Mouse (Mus musculus) induced T-regulatory cell, adult 2 months (primary cell): ENCODE data around the gene Cpn1.

Experiments
- DNase-seq: peaks from one replicate; pipeline ENCODE4 v3.0.0-alpha.2; 2012; ENCODE audit warnings: low read depth

Cpn1 gene

DNA sequence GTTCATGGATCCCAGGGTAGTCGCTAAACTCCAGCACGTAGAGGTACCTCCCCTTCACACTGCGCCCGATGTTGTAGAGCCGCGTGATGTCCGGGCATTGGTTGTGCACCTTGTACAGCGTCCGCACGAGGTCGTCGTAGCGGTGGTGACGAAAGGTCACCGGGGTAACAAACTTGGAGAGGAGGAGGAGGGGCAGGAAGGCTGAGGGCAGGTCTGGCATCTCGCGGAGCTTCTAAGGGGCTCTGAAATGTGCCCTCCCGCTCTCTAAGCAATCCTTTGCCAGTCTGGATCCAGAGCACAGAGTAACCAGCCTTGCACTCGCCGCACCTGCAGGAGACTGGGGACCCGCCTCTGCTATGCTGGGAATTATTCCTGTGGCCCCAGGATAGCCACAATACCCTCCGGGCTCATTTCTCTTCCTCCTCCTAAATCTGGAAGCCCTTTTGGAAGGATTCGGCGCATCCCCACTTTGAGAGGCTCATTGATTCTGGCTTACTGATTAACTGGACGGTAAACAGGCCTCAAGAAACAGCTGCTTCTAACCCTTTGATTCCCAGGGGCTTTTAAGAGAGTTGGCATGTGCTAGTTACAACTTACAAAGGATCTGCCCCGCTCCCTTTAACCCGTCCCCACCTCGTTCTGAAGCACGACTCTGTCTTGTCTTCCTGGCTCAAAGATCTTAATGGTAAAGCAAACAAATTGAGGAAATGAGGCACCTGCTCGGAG lies at the start of gene Cpn1:
Gene Cpn1 (minus strand): TSS at position 488 of the 726 bp plus-strand sequence.
- no peak for DNase-seq

- no peak for DNase-seq
These were observed 47.0 kb upstream of the Cpn1 start for GRCm38 (mm10) chr19:44033396-44033795.

- DNase-seq, result no peak
These were observed 45.8 kb upstream of the Cpn1 start for GRCm38 (mm10) chr19:44032046-44032744.

- no peak for DNase-seq
These were observed 43.7 kb upstream of the Cpn1 start for GRCm38 (mm10) chr19:44030024-44030423.

GRCm38 (mm10) chr19:44028972-44029371 lies 42.6 kb upstream of the Cpn1 start, which contains the start of gene Cyp2c23:
Gene Cyp2c23 (minus strand): TSS chr19:44029208.
- DNase-seq, result no peak

GRCm38 (mm10) chr19:44026956-44027530 lies 40.7 kb upstream of the Cpn1 start:
- no peak for DNase-seq

DNA sequence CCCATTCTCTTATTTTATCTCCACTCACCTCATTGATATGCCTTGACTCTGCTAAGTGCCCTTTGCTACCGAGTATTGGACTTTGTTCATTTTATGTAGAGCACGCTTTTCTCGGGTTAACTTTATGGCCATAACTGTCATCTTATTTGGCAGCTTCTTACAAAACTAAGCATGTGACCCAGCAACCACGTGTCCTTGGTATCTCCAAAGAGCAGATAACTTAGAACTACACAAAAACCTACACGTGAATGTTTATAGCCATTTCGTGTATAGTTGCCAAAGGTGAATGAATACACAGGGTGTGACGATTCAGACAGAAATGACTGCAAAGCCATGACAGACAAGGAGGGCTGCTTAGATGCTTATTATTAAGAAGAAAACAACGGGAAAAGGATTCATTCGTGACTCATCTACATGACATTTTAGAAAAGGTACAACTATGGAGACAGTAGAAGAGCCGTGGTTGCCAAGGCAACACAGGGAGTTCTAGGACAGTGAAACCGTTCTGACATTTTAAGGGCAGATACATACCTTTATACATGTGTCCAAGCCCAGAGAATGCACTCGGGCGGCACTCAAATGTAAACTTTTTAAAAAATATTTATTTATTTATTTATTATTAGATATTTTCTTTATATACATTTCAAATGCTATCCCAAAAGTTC lies 38.7 kb upstream of the Cpn1 start:
- no peak for DNase-seq

DNA sequence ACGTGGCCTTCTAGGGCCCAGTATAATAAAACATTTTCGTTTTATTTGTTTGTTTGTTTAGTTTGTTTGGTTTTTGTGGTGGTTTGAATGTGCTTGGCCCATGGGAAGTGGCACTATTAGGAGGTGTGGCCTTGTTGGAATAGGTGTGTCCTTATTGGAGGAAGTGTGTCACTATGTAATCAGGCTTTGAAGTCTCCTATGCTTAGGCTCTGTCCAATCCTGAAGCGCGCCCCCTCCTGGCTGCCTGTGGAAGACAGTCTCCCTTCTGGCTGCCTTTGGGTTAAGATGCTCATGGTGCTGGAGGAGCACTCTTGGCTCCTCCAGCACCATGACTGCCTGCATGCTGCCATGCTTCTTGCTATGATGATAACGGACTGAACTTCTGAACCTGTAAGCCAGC lies 36.7 kb upstream of the Cpn1 start:
- DNase-seq, result peak; percentile 11

GRCm38 (mm10) chr19:44021502-44021901 lies 35.1 kb upstream of the Cpn1 start:
- no peak for DNase-seq

GRCm38 (mm10) chr19:44019739-44020138 lies 33.4 kb upstream of the Cpn1 start:
- DNase-seq, result no peak

DNA sequence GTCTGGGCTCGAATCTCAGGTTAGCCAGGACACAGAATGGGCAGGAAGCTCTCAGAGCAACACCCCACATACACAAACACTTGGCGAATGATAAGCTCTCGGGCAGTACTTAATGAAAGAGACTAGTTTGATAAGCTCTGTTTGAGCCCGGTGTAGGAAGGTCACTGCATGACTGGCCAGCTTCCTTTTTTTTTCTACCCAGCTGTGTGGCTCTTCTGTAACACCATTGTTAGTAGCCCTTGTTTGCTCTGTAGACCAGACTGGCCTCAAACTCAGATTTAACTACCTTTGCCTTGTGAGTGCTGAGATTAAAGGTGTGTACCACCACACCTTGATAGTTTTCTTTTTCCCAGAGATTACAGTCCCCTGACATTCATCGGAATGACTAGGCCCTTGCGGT lies 27.5 kb upstream of the Cpn1 start:
- no peak for DNase-seq

DNA sequence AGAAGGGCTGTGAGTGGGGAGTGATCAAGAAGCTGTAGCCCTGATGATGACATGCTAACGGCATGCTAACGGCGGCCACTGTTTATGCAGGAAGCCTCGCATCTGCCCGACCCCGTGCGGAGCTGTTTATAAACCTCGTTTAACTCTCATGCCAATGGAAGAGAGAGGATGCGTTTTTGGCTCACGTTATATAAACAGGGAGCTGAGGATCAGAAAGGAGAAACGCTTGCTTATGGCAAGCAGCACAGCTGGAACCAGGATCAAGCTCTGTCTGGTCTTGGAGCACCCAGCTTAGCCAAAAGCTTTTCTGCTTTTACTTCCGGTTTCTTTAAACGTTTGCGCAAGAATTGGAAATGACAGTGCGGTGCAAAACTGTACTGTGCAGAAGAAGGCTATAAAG lies 22.4 kb upstream of the Cpn1 start:
- DNase-seq, result peak; percentile 8

DNA sequence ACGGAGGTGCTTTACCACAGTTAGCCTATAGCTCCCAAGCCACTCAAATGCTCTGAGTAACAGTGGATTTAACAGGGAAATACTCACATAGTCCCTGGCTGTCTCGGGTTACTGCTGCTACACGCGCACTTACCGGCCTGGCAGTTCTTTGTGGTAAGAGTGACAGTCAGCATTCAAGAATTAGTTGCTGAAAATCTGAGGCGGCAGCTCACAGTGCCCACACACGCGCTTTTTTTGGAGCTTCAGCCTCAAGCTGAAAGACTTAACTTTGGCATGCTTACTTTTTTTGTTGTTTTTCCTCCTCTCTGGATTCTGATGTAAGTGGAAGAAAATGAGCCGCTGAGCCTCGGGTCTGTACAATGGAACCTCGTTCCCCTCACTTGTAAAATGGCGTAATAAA lies 20.8 kb upstream of the Cpn1 start:
- DNase-seq, result no peak

DNA sequence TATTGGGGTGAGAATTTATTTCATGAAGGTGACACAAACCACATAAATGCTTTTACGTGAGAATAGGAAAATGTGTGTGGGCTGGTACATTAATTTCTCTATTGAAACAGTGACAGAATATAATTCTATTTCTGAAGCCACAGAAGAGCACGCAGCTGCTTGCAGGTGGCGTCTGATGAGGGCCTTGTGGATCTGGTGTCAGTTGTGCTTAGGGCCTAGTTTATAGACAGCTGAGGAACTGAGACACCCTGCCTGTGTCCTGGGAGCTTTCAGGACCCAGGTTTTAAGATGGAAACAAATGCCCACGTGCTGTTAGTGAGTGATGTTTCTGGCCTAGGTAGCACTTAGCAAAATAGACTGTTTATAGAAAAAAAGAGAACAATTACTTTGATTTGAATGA lies 18.7 kb upstream of the Cpn1 start:
- no peak for DNase-seq

DNA sequence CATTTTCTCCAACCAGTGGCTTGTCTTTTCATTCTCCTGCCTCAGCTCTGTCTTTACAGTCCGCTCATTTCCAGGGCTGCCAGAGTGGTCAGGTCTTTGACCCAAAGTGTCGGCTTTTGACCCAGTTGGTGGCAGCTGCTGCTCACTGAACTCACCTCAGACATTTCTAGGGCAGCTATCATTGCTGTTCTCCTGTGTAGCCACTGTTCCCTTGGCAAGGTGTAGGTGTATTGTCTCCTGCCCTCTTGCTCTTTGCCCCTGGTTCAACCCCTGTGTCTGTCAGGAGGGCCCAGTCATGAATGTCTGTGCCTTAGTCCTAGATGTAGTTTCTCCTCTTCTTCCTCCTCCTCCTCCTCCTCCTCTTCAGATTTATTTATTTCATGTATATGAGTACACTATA lies 17.9 kb upstream of the Cpn1 start:
- no peak for DNase-seq

- DNase-seq, result no peak
These were observed 14.4 kb upstream of the Cpn1 start for GRCm38 (mm10) chr19:44000720-44001119.

DNA sequence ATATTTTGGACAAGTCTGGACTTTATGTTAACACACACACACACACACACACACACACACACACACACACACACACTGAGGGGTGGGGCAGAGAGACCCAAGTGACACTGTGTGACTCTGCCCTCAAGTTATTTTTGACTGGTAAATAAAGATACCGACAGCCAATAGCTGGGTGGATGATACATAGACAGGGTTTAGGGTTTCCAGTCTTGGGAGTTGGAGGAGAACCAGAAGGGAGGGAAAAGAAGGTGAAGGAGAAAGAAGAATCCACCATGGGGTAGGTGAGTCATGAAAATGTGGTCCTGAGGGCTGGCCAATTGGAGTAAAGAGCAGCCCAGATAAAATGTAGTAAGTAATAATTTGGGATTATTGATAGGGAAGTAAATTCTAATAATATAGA lies 13.7 kb upstream of the Cpn1 start:
- DNase-seq, result no peak

DNA sequence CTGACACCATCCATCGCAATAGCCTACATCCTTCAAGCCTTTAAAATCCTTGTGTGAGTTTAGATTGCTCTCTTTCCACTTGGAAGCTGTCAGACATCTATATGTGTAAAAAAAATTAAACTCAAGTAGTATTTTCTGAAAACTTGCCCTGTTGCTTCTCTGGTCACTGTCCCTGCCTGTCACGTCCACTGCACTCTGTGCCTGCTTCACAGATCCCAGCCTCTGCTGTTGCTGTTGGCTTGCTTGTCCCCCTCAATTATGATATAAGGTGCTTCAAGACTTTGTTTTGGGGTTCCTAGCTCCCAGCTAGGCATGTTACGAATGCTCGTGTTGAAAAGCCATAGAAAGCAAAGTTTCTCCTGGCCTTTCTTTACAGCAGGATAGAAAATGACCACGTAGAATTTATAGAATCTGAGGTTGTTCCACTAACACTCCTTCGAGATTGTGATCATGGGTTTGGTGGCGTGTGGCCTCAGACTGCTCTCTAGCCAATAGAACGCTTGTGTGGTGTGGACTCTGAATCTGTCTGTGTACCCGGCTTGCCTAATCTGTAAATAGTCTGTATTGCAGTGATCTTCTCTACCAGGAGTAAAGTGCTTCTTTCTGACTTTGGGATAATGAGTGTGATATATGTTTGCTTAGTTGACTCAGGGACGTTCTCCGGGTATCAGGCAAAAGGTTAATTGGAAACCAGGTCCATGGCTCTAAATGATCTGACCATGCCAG lies 12.6 kb upstream of the Cpn1 start:
- DNase-seq, result no peak

- no peak for DNase-seq
These were observed 11.7 kb upstream of the Cpn1 start for GRCm38 (mm10) chr19:43998101-43998500.

GRCm38 (mm10) chr19:43995427-43995826 lies 9.1 kb upstream of the Cpn1 start:
- DNase-seq, result no peak

GRCm38 (mm10) chr19:43992464-43992863 lies 6.1 kb upstream of the Cpn1 start:
- DNase-seq, result no peak

GRCm38 (mm10) chr19:43990362-43990761 lies 4.0 kb upstream of the Cpn1 start:
- DNase-seq, result no peak
